Mouse (Mus musculus) spleen, adult 2 months (tissue): Measurements from ENCODE around the gene Tceanc. TPM values are rescaled to one million over a fixed set of nuclear protein-coding genes. Genes with fewer than 3 reads are reported as not detected.

Experiments
- DNase-seq, 2 experiments: peaks; one replicate each; pipeline versions ENCODE4 v3.0.0 to v3.0.0-alpha.2; 2012 to 2021; ENCODE audit warnings: low spot score in 2 of 2, low read depth in 1 of 2
- H3K27ac ChIP-seq: fragments of 200-500 bp; 2 replicates; pipeline ENCODE4 v1.5.1; 2012; ENCODE audit warnings: low read length, inconsistent platforms; ENCODE audit not compliant: insufficient read depth
- H3K27me3 ChIP-seq: fragments of 200-500 bp; 2 replicates; pipeline ENCODE4 v1.6.1; 2012; ENCODE audit warnings: mild to moderate bottlenecking, moderate library complexity, low read length, inconsistent platforms; ENCODE audit not compliant: control insufficient read depth, insufficient read depth
- H3K36me3 ChIP-seq: fragments of 200-500 bp; 2 replicates; pipeline ENCODE4 v1.6.1; 2012; ENCODE audit warnings: mild to moderate bottlenecking, low read length, inconsistent platforms; ENCODE audit not compliant: control insufficient read depth, insufficient read depth
- H3K4me1 ChIP-seq: fragments of 200-500 bp; 2 replicates; pipeline ENCODE4 v1.6.1; 2011; ENCODE audit warnings: inconsistent platforms; ENCODE audit not compliant: control insufficient read depth, insufficient read depth, insufficient read length
- H3K4me3 ChIP-seq: fragments of 200-500 bp; 2 replicates; pipeline ENCODE4 v1.5.1; 2011; ENCODE audit warnings: mild to moderate bottlenecking, inconsistent platforms; ENCODE audit not compliant: insufficient read depth, insufficient read length; ENCODE audit errors: extremely low read depth
- CTCF ChIP-seq: fragments of 200-500 bp; IDR thresholded peaks from 2 replicates; pipeline ENCODE4 v1.5.1; 2011; ENCODE audit warnings: mild to moderate bottlenecking, inconsistent platforms; ENCODE audit not compliant: insufficient read depth, insufficient read length, insufficient replicate concordance; ENCODE audit errors: extremely low read depth
- POLR2A ChIP-seq: fragments of 200-500 bp; IDR thresholded peaks from 2 replicates; pipeline ENCODE4 v1.6.1; 2011; ENCODE audit warnings: low read depth, low read length, inconsistent platforms
- WGBS: fragments of 180-500 bp; shearing (Covaris S2); methylation state at CpG from one replicate; pipeline ENCODE4 v1.1.7; 2018; 5-methylcytosine and 5-hydroxymethylcytosine counted together
- polyA plus RNA-seq: library from polyadenylated mRNA; depleted of rRNA; stranded (reverse); fragments of >200 nt; gene quantifications from 2 replicates; pipeline ENCODE4 v1.2.3, GENCODE M21; 2012; rRNA removed

The Tceanc gene
- polyA plus RNA-seq, 1 experiment, result 0.68 TPM

GRCm38 (mm10) chrX:166455525-166455924, 62.8 kb downstream of the Tceanc start:
- TF ChIP-seq CTCF, result no peak

GRCm38 (mm10) chrX:166454331-166454730, 64.0 kb downstream of the Tceanc start:
- 75% methylated on average over 3 of the region's 3 CpGs for WGBS
- no peaks in the 10 kb centered on the region for H3K4me1 ChIP-seq
- no peak overlapping the region for H3K4me3 ChIP-seq
- no peaks in the 10 kb centered on the region for H3K27me3 ChIP-seq
- DNase-seq, result no peak
- H3K36me3 ChIP-seq, result no peaks in the 10 kb centered on the region; the same call in 1 of the 2 replicates
- TF ChIP-seq CTCF, result no peak
- TF ChIP-seq POLR2A, result no peak
- no peak overlapping the region for H3K27ac ChIP-seq

More at GRCm38 (mm10) chrX:166455525-166455924, 62.8 kb downstream of the Tceanc start:
- 80% methylated on average over 1 of the region's 1 CpGs for WGBS
- Histone ChIP-seq H3K4me3 (no peak overlapping the region), H3K27ac (no peak overlapping the region), H3K4me1 (no peaks in the 10 kb centered on the region), H3K36me3 (no peaks in the 10 kb centered on the region), H3K27me3 (no peaks in the 10 kb centered on the region)
- no peak for DNase-seq

GRCm38 (mm10) chrX:166453532-166453931, 64.8 kb downstream of the Tceanc start:
- no peak for DNase-seq
- peaks cover 2% of the 10 kb centered on the region; the same call in 1 of the 2 replicates for H3K36me3 ChIP-seq
- no peak overlapping the region for H3K4me3 ChIP-seq
- no peak overlapping the region for H3K27ac ChIP-seq
- WGBS, result 72% methylated on average over 6 of the region's 6 CpGs
- TF ChIP-seq POLR2A (no peak), CTCF (no peak)
- no peaks in the 10 kb centered on the region for H3K27me3 ChIP-seq
- H3K4me1 ChIP-seq, result no peaks in the 10 kb centered on the region

Other genes with a start within 250 kb of the Tceanc start
- gene Trappc2, start 78.0 kb downstream of the Tceanc start, polyA plus RNA-seq, result 1.2 and 1.8 TPM in 2 replicates
- gene Ofd1, start 77.9 kb downstream of the Tceanc start, polyA plus RNA-seq, result 0.99 and 1.5 TPM in 2 replicates
- gene Rab9, start 38.7 kb downstream of the Tceanc start, polyA plus RNA-seq, result 1.5 TPM in 2 replicates
- gene Egfl6, start 67.2 kb upstream of the Tceanc start, polyA plus RNA-seq, result 0.15 and 0.16 TPM in 2 replicates